Mouse (Mus musculus) small intestine, adult 2 months (tissue): Measurements from ENCODE around the gene Myl6b. TPM values are rescaled to one million over a fixed set of nuclear protein-coding genes. Genes with fewer than 3 reads are reported as not detected.

Experiments
- H3K27ac ChIP-seq: fragments of 200-500 bp; 2 replicates; pipeline ENCODE4 v1.5.1; 2012; ENCODE audit warnings: low read depth, low read length, control low read depth, inconsistent platforms; ENCODE audit not compliant: insufficient read depth
- H3K27me3 ChIP-seq: fragments of 200-500 bp; 2 replicates; pipeline ENCODE4 v1.6.1; 2012; ENCODE audit warnings: mild to moderate bottlenecking, moderate library complexity, low read length, inconsistent platforms; ENCODE audit not compliant: control insufficient read depth, insufficient read depth
- H3K36me3 ChIP-seq: fragments of 200-500 bp; 2 replicates; pipeline ENCODE4 v1.6.1; 2012; ENCODE audit warnings: mild to moderate bottlenecking, low read length, control low read depth, inconsistent platforms; ENCODE audit not compliant: control insufficient read depth, insufficient read depth
- H3K4me1 ChIP-seq: fragments of 200-500 bp; 2 replicates; pipeline ENCODE4 v1.6.1; 2012; ENCODE audit warnings: low read length, inconsistent platforms, mixed read lengths; ENCODE audit not compliant: control insufficient read depth, insufficient read depth, insufficient read length
- H3K4me3 ChIP-seq: fragments of 200-500 bp; 2 replicates; pipeline ENCODE4 v1.5.1; 2012; ENCODE audit warnings: low read depth, mild to moderate bottlenecking, control low read depth, inconsistent platforms, low read length, moderate library complexity
- CTCF ChIP-seq: fragments of 200-500 bp; IDR thresholded peaks from 2 replicates; pipeline ENCODE4 v1.5.1; 2012; ENCODE audit warnings: low read depth, mild to moderate bottlenecking, control low read depth, inconsistent platforms, low read length, moderate library complexity, mixed read lengths; ENCODE audit not compliant: insufficient replicate concordance, insufficient read length; ENCODE audit errors: extremely low read depth
- POLR2A ChIP-seq: fragments of 200-500 bp; IDR thresholded peaks from 2 replicates; pipeline ENCODE4 v1.6.1; 2012; ENCODE audit warnings: low read depth, mild to moderate bottlenecking, control low read depth, inconsistent platforms, low read length, moderate library complexity
- WGBS: fragments of 180-500 bp; shearing (Covaris S2); methylation state at CpG from one replicate; pipeline ENCODE4 v1.1.7; 2018; 5-methylcytosine and 5-hydroxymethylcytosine counted together
- polyA plus RNA-seq: library from polyadenylated mRNA; depleted of rRNA; stranded (reverse); fragments of >200 nt; gene quantifications from 2 replicates; pipeline ENCODE4 v1.2.3, GENCODE M21; 2012

Gene Myl6b
- polyA plus RNA-seq, 1 experiment, result 1.2 TPM

- under 1% methylated on average over 37 of the region's 37 CpGs for WGBS
- peaks cover 5% of the 10 kb centered on the region; the same call in 1 of the 2 replicates for H3K36me3 ChIP-seq
- H3K4me1 ChIP-seq, result no peaks in the 10 kb centered on the region
- H3K27me3 ChIP-seq, result no peaks in the 10 kb centered on the region
- H3K4me3 ChIP-seq, result peak within 1 kb of the TSS; percentile 81
- H3K27ac ChIP-seq, result peak within 1 kb of the TSS; percentile 69
- TF ChIP-seq CTCF (0 out of 2 replicates have a peak, but pooled peaks have one; percentile 29), POLR2A (peak; percentile 63; the same call in 1 of the 2 replicates)
These were observed 27.3 kb upstream of the Myl6b start, which contains the start of gene Esyt1 for GRCm38 (mm10) chr10:128525671-128526308. Gene Esyt1, minus strand, starts transcription at chr10:128525871.

DNA sequence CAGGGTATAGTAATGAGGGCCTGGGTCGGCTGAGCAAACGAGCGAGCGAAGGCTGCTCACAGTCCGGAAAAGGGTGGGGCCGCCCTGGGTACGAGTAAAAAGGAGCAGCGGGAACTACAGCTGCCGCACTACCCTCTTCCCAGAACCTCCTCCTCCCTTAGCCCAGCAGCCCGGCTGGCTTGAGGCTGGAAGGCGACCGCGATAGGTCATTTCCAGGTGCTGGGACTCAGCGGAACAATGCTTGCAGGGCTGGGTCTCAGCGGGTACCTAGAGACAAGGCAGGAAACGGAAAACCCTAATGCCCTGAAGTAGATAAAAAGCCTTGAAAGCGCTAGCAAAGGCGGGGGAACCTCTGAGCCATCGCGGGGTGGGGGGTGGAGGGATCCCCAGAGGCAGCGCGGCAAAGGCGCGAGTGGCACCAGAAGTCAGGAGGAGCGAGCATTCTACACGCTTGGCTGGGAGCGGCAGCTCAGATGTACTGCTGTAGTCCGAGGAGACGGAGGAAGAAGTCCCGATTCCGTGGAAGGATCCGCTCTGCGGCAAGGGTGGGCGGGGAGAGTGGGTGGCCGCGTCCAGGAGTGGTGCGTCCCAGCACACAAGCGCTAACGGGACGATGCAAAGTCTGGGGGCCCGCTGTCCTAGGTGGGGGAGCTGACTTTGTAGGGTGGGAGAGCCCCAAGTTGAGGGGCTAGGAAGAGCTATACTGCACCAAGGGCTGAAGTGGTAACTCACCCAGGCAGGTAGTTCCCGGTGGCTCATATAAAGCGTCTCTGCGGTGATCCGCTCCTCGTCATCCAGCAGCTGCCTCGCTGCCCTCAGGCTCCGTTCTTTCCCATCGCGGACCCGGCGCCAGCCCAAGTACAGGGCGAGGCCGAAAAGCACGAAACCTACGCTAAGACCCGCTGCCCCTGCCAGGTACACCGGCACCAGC, 26.5 kb upstream of the Myl6b start:
- peak overlapping the region; percentile 69 for H3K27ac ChIP-seq
- H3K4me3 ChIP-seq, result peak overlapping the region; percentile 81
- WGBS, result under 1% methylated on average over 58 of the region's 58 CpGs
- H3K4me1 ChIP-seq, result no peaks in the 10 kb centered on the region
- peaks cover 6% of the 10 kb centered on the region; the same call in 1 of the 2 replicates for H3K36me3 ChIP-seq
- TF ChIP-seq POLR2A (no peak; the same call in none of the 2 replicates), CTCF (no peak)
- no peaks in the 10 kb centered on the region for H3K27me3 ChIP-seq

GRCm38 (mm10) chr10:128524111-128524731, 25.7 kb upstream of the Myl6b start:
- H3K27ac ChIP-seq, result peak overlapping the region; percentile 69
- whole genome bisulfite sequencing, result 43% methylated on average over 11 of the region's 11 CpGs
- H3K4me1 ChIP-seq, result no peaks in the 10 kb centered on the region
- no peak for TF ChIP-seq CTCF
- 0 out of 2 replicates have a peak, but pooled peaks have one; percentile 3 for TF ChIP-seq POLR2A
- H3K4me3 ChIP-seq, result peak overlapping the region; percentile 81
- H3K27me3 ChIP-seq, result no peaks in the 10 kb centered on the region
- peaks cover 6% of the 10 kb centered on the region; the same call in 1 of the 2 replicates for H3K36me3 ChIP-seq

DNA sequence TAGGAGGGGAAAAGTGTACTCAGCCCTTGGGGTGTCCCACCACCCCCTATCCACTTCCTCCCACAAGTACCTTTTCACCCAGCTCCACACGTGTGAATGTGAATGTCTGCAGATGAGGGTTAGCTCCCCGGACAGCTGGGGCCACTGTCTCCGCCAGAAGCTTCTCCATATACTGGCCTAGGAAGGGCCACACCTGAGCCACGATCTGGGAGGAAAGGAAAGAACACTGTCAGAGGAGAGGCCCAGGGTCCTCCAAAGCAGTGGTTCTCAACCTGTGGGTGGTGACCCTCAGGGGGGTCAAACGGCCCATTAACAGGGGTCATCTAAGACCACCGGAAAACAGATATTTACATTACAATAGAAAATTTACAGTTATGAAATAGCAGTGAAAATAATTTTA, 23.9 kb upstream of the Myl6b start:
- peaks cover 14% of the 10 kb centered on the region for H3K36me3 ChIP-seq
- 84% methylated on average over 6 of the region's 6 CpGs for WGBS

DNA sequence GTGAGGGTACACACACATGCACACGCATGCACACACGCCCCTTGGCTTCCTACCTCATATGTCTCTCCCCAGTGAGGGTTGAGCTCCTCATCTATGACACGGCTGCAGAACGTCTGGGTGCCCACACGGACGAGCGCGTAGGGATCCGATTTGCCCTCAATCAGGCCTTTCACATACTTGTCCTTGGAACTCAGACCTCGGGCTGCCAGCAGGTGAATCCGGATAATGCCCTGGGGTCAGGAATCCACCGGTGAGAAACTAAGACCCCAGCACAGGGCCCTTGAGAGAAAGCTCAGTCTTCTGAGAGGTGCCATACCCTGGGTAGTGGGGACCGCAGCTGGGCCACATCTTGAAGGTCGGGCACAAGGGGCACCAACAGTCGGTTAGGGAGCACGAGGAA, 22.1 kb upstream of the Myl6b start:
- WGBS, result 91% methylated on average over 16 of the region's 16 CpGs
- Histone ChIP-seq H3K27me3 (no peaks in the 10 kb centered on the region), H3K27ac (no peak overlapping the region), H3K36me3 (peaks cover 24% of the 10 kb centered on the region), H3K4me3 (no peak overlapping the region), H3K4me1 (no peaks in the 10 kb centered on the region)
- no peak for TF ChIP-seq CTCF
- TF ChIP-seq POLR2A, result no peak

More for the DNA sequence above, 23.9 kb upstream of the Myl6b start:
- Histone ChIP-seq H3K27me3 (no peaks in the 10 kb centered on the region), H3K27ac (no peak overlapping the region), H3K4me3 (no peak overlapping the region), H3K4me1 (no peaks in the 10 kb centered on the region)
- TF ChIP-seq CTCF (no peak), POLR2A (no peak)

DNA sequence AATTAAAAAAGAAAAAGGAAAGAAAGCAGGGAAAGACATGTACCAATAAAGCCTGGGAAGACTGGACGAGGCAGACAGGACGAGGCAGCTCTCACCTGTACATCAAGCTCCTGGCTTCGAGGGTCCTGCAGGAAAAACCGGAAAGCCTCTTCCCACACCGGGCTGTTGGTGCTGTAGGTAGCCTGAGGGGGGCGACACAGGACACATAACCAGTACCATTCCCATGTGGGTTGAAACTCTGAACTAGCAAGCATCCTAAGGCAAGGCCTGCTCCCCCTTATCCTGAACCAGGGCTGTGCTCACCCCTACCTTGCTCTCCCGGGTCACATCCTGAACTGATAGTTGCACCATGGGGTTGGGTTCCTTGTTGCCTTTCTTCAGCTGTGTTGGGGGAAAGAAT, 20.3 kb upstream of the Myl6b start:
- no peak overlapping the region for H3K4me3 ChIP-seq
- no peaks in the 10 kb centered on the region for H3K4me1 ChIP-seq
- H3K36me3 ChIP-seq, result peaks cover 30% of the 10 kb centered on the region
- 76% methylated on average over 7 of the region's 7 CpGs for WGBS
- peak; percentile 27; the same call in 1 of the 2 replicates for TF ChIP-seq CTCF
- no peak for TF ChIP-seq POLR2A
- H3K27me3 ChIP-seq, result no peaks in the 10 kb centered on the region
- no peak overlapping the region for H3K27ac ChIP-seq

DNA sequence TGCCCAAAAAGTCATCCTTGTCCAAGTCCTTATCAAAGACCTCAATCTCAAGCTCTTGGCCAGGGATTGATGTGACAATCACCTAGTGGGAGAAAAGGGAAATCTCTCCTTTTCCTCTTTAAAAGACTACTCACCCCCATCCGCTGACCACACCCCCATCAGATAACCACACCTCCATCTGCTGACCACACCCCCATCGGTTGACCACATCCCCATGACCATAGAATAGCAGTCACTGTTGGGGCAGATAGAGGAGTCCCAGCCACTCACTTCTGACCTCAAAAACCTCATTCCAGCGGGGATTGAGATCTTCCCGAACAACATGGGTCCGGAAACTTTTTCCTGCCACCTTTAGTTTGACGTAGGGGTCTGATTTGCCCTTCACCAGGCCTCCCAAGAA, 18.2 kb upstream of the Myl6b start:
- peaks cover 40% of the 10 kb centered on the region for H3K36me3 ChIP-seq

More for the DNA sequence above, 18.2 kb upstream of the Myl6b start:
- Histone ChIP-seq H3K27ac (no peak overlapping the region), H3K4me1 (no peaks in the 10 kb centered on the region), H3K27me3 (no peaks in the 10 kb centered on the region), H3K4me3 (no peak overlapping the region)
- TF ChIP-seq CTCF (no peak), POLR2A (no peak)
- WGBS, result 67% methylated on average over 6 of the region's 6 CpGs
